Mouse (Mus musculus) layer of hippocampus, postnatal 10 days (tissue): ENCODE measurements at regions not wholly inside any gene's neighbourhood (a gene's known extent, or its start where the extent isn't known, plus 50 kb on each side); places are given as distances from the start of the nearest gene placed in this dataset.
A peak's percentile ranks its signal among the peaks of the same experiment; 100 is the strongest.

Experiments
- DNase-seq, 2 experiments: peaks; one replicate each; pipeline ENCODE4 v3.0.0; 2021; ENCODE audit warnings: low spot score in 2 of 2

GRCm38 (mm10) chr15:51103948-51104347, 2780.8 kb upstream of the Gm7489 start:
- no peak for DNase-seq

- DNase-seq: peak in 1 of 2 experiments; percentile 9
These were observed 2780.3 kb upstream of the Gm7489 start for GRCm38 (mm10) chr15:51104362-51104761.

- no peak for DNase-seq
These were observed 2779.9 kb upstream of the Gm7489 start for GRCm38 (mm10) chr15:51104796-51105195.

- DNase-seq: no peak
These were observed 2779.2 kb upstream of the Gm7489 start for GRCm38 (mm10) chr15:51105359-51106008.

- no peak for DNase-seq
These were observed 2774.5 kb upstream of the Gm7489 start for GRCm38 (mm10) chr15:51110186-51110585.

- no peak for DNase-seq
These were observed 2758.8 kb upstream of the Gm7489 start for GRCm38 (mm10) chr15:51125896-51126295.

- no peak for DNase-seq
These were observed 2753.7 kb upstream of the Gm7489 start for GRCm38 (mm10) chr15:51131017-51131416.

- DNase-seq: no peak
These were observed 2748.6 kb upstream of the Gm7489 start for GRCm38 (mm10) chr15:51136121-51136520.

- DNase-seq: no peak
These were observed 2745.2 kb upstream of the Gm7489 start for GRCm38 (mm10) chr15:51139507-51139906.

- DNase-seq: no peak
These were observed 2710.6 kb upstream of the Gm7489 start for GRCm38 (mm10) chr15:51173976-51174620.

- DNase-seq: peak; percentile 14 to 31
These were observed 2708.2 kb upstream of the Gm7489 start for GRCm38 (mm10) chr15:51176466-51176865.

GRCm38 (mm10) chr15:51189134-51189533, 2695.6 kb upstream of the Gm7489 start:
- no peak for DNase-seq

GRCm38 (mm10) chr15:51197466-51198158, 2687.1 kb upstream of the Gm7489 start:
- no peak for DNase-seq

- no peak for DNase-seq
These were observed 2681.4 kb upstream of the Gm7489 start for GRCm38 (mm10) chr15:51203351-51203750.

GRCm38 (mm10) chr15:51206050-51206449, 2678.7 kb upstream of the Gm7489 start:
- no peak for DNase-seq

GRCm38 (mm10) chr15:51206773-51207172, 2677.9 kb upstream of the Gm7489 start:
- DNase-seq: no peak

GRCm38 (mm10) chr15:51234873-51235272, 2649.8 kb upstream of the Gm7489 start:
- no peak for DNase-seq

GRCm38 (mm10) chr15:51244596-51244995, 2640.1 kb upstream of the Gm7489 start:
- DNase-seq: no peak

- no peak for DNase-seq
These were observed 2637.4 kb upstream of the Gm7489 start for GRCm38 (mm10) chr15:51247259-51247658.

- no peak for DNase-seq
These were observed 2636.5 kb upstream of the Gm7489 start for GRCm38 (mm10) chr15:51248034-51248788.

- DNase-seq: no peak
These were observed 2636.0 kb upstream of the Gm7489 start for GRCm38 (mm10) chr15:51248789-51249040.

- DNase-seq: no peak
These were observed 2630.6 kb upstream of the Gm7489 start for GRCm38 (mm10) chr15:51254143-51254542.
